Mouse (Mus musculus): ENCODE results near the gene Aox3. TPM values are rescaled to one million over a fixed set of nuclear protein-coding genes. Genes with fewer than 3 reads are reported as not detected.

Aox3 gene
- polyA plus RNA-seq, 1 experiment from 2014 or later: 0.91 TPM

DNA sequence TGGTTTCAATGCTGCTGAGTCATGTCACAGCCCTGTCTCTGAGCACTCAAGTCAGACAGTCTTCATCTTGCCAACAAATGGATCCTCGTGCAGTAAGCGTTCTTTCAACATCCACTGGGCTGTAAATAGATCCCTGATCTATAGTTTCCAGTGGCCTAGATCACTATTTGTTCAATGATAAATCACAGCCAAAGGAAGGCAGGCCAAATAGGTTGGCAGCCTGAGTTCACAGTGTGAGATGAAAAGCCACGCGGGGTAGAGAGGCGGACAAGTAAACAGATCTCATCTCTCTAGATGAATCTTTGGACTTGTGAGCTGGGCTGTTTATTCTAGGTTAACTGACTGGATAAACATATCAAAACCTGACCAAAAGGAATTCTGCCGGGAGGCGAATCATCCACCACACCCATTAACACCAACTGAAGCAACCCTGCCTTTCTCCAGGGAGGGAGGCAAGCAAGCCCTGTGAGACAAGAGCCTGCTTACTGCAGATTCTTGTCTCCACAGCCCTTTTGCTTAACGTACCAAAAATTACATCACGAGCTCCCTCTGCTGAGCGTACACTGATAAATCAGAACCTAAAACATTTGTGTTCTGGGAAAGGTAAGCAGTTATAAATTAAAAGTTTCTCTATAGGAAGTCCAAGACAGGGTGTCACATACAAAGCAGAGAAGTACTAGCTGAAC lies 31.6 kb downstream of the Aox3 start:
- 16% methylated on average over 10 of the region's 10 CpGs for WGBS
- DNase-seq (peak; percentile 83), ATAC-seq (ENCODE audit: insufficient read depth) (0 out of 2 replicates have a peak, but pooled peaks have one; percentile 66)
- no peak overlapping the region for H3K4me3 ChIP-seq (ENCODE audit: low read depth, low read length)
- H3K4me1 ChIP-seq (ENCODE audit: insufficient read depth): no peaks in the 10 kb centered on the region
- TF ChIP-seq CTCF (IDR thresholded peaks at IDR 0.05; ENCODE audit: low read depth): peak; percentile 53
- H3K27ac ChIP-seq (ENCODE audit: low read depth): no peak overlapping the region
- no peaks in the 10 kb centered on the region for H3K36me3 ChIP-seq (ENCODE audit: insufficient read depth)
- H3K27me3 ChIP-seq (ENCODE audit: insufficient read depth, low read length): no peaks in the 10 kb centered on the region
- H3K9me3 ChIP-seq (ENCODE audit: low read depth, low read length): no peaks in the 10 kb centered on the region
- H3K4me2 ChIP-seq: peak overlapping the region; percentile 10; the same call in 1 of the 2 replicates
- H3K9ac ChIP-seq: no peak overlapping the region

GRCm38 (mm10) chr1:58146026-58146425 lies 33.1 kb downstream of the Aox3 start:
- DNase-seq: no peak
- no peak for ATAC-seq (ENCODE audit: insufficient read depth)

GRCm38 (mm10) chr1:58147776-58148175 lies 34.8 kb downstream of the Aox3 start:
- DNase-seq (no peak), ATAC-seq (ENCODE audit: insufficient read depth) (no peak)
- no peaks in the 10 kb centered on the region for H3K36me3 ChIP-seq (ENCODE audit: insufficient read depth)
- WGBS: 65% methylated on average over 6 of the region's 6 CpGs
- H3K4me3 ChIP-seq (ENCODE audit: low read depth, low read length): no peak overlapping the region
- no peaks in the 10 kb centered on the region for H3K9me3 ChIP-seq (ENCODE audit: low read depth, low read length)
- H3K9ac ChIP-seq: no peak overlapping the region
- no peak overlapping the region for H3K4me2 ChIP-seq
- TF ChIP-seq CTCF (IDR thresholded peaks at IDR 0.05; ENCODE audit: low read depth): no peak
- H3K27ac ChIP-seq (ENCODE audit: low read depth): no peak overlapping the region
- no peaks in the 10 kb centered on the region for H3K4me1 ChIP-seq (ENCODE audit: insufficient read depth)
- no peaks in the 10 kb centered on the region for H3K27me3 ChIP-seq (ENCODE audit: insufficient read depth, low read length)

More at GRCm38 (mm10) chr1:58146026-58146425, 33.1 kb downstream of the Aox3 start:
- H3K27me3 ChIP-seq (ENCODE audit: insufficient read depth, low read length): no peaks in the 10 kb centered on the region
- H3K9me3 ChIP-seq (ENCODE audit: low read depth, low read length): no peaks in the 10 kb centered on the region
- TF ChIP-seq CTCF (IDR thresholded peaks at IDR 0.05; ENCODE audit: low read depth): no peak
- H3K9ac ChIP-seq: no peak overlapping the region
- no peaks in the 10 kb centered on the region for H3K4me1 ChIP-seq (ENCODE audit: insufficient read depth)
- no peaks in the 10 kb centered on the region for H3K36me3 ChIP-seq (ENCODE audit: insufficient read depth)
- H3K4me2 ChIP-seq: no peak overlapping the region
- H3K4me3 ChIP-seq (ENCODE audit: low read depth, low read length): no peak overlapping the region
- WGBS: 77% methylated on average over 10 of the region's 10 CpGs
- no peak overlapping the region for H3K27ac ChIP-seq (ENCODE audit: low read depth)

DNA sequence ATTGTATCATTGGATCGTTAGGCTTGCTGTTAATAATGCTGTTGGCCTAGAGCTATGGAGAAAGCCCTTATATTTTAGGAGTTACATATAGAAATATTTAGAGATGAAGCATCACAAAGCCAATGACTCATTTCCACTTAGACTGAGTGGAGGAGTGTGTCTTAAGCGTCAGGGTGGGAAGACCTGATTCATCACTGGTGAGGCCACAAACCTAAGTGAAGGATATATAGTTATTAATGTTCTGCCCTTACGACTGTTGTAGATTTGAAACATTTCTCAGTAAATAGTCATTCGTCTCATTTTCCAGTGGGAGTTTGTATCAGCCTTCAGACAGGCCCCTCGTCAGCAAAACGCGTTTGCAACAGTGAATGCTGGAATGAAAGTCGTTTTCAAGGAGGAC lies 39.3 kb downstream of the Aox3 start:
- ATAC-seq (ENCODE audit: insufficient read depth) (no peak), DNase-seq (no peak)
- H3K36me3 ChIP-seq (ENCODE audit: insufficient read depth): no peaks in the 10 kb centered on the region
- H3K4me1 ChIP-seq (ENCODE audit: insufficient read depth): no peaks in the 10 kb centered on the region
- no peaks in the 10 kb centered on the region for H3K27me3 ChIP-seq (ENCODE audit: insufficient read depth, low read length)
- H3K4me3 ChIP-seq (ENCODE audit: low read depth, low read length): no peak overlapping the region
- no peak overlapping the region for H3K9ac ChIP-seq
- no peak for TF ChIP-seq CTCF (IDR thresholded peaks at IDR 0.05; ENCODE audit: low read depth)
- no peak overlapping the region for H3K4me2 ChIP-seq
- H3K9me3 ChIP-seq (ENCODE audit: low read depth, low read length): no peaks in the 10 kb centered on the region
- WGBS: 55% methylated on average over 8 of the region's 8 CpGs
- H3K27ac ChIP-seq (ENCODE audit: low read depth): no peak overlapping the region

DNA sequence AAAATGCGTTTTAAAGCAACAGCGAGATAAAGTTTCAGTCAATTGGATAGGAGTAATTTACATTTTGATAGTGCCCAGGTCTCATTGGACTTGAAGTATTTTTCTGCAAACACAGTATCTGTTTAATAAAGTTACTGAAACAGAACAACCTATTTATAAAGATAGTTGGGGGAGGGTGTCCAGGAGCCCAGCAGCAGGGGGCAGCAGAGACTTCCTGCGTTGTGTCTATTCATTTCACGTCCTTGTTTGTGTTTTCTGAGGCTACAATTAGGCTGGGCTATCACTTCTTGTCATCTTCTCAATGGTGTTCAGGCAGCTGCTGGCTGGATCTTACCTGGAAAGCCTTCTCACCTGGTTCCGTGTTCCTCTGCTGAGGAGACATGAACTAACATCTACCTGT lies 43.8 kb downstream of the Aox3 start:
- no peaks in the 10 kb centered on the region for H3K27me3 ChIP-seq (ENCODE audit: insufficient read depth, low read length)

DNA sequence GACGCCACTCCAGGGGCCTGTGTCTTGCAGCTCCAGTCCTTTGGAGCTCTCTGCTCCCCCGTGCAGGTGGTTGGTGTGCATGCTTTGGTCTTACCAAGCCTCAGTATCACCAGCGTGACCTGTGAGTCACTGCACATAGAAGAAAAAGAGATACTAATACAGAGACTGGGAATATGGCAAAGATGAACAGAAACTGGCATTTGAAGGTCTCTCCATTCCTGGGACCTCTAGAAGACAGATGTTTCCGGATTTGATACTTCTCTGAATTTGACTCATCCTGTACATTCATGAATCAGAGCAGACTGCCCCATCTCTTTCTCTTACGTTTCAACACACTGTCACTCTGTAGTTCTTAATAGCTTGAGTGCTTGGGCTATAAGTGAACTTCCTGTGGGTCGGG lies 57.0 kb downstream of the Aox3 start:
- Histone ChIP-seq H3K27me3 (ENCODE audit: insufficient read depth, low read length) (no peaks in the 10 kb centered on the region), H3K9me3 (ENCODE audit: low read depth, low read length) (no peaks in the 10 kb centered on the region), H3K36me3 (ENCODE audit: insufficient read depth) (no peaks in the 10 kb centered on the region), H3K4me2 (no peak overlapping the region), H3K27ac (ENCODE audit: low read depth) (no peak overlapping the region), H3K9ac (no peak overlapping the region), H3K4me1 (ENCODE audit: insufficient read depth) (no peaks in the 10 kb centered on the region), H3K4me3 (ENCODE audit: low read depth, low read length) (no peak overlapping the region)
- WGBS: 64% methylated on average over 6 of the region's 6 CpGs
- no peak for TF ChIP-seq CTCF (IDR thresholded peaks at IDR 0.05; ENCODE audit: low read depth)
- ATAC-seq (ENCODE audit: insufficient read depth) (no peak), DNase-seq (no peak)

More for the DNA sequence above, 43.8 kb downstream of the Aox3 start:
- Histone ChIP-seq H3K36me3 (ENCODE audit: insufficient read depth) (no peaks in the 10 kb centered on the region), H3K9me3 (ENCODE audit: low read depth, low read length) (no peaks in the 10 kb centered on the region), H3K4me2 (no peak overlapping the region), H3K4me1 (ENCODE audit: insufficient read depth) (no peaks in the 10 kb centered on the region), H3K27ac (ENCODE audit: low read depth) (no peak overlapping the region), H3K4me3 (ENCODE audit: low read depth, low read length) (no peak overlapping the region), H3K9ac (no peak overlapping the region)
- WGBS: 45% methylated on average over 5 of the region's 5 CpGs
- peak; percentile 81 for TF ChIP-seq CTCF (IDR thresholded peaks at IDR 0.05; ENCODE audit: low read depth)
- no peak for ATAC-seq (ENCODE audit: insufficient read depth)
- DNase-seq: peak; percentile 81

GRCm38 (mm10) chr1:58188514-58189175 lies 75.7 kb downstream of the Aox3 start:
- Histone ChIP-seq H3K36me3 (ENCODE audit: insufficient read depth) (no peaks in the 10 kb centered on the region), H3K9ac (no peak overlapping the region), H3K9me3 (ENCODE audit: low read depth, low read length) (no peaks in the 10 kb centered on the region), H3K4me1 (ENCODE audit: insufficient read depth) (no peaks in the 10 kb centered on the region), H3K4me3 (ENCODE audit: low read depth, low read length) (no peak overlapping the region), H3K27me3 (ENCODE audit: insufficient read depth, low read length) (no peaks in the 10 kb centered on the region), H3K4me2 (no peak overlapping the region), H3K27ac (ENCODE audit: low read depth) (no peak overlapping the region)
- TF ChIP-seq CTCF (IDR thresholded peaks at IDR 0.05; ENCODE audit: low read depth): no peak
- 67% methylated on average over 5 of the region's 5 CpGs for WGBS
- DNase-seq: no peak
- no peak for ATAC-seq (ENCODE audit: insufficient read depth)
